Mouse (Mus musculus) liver, adult 2 months (tissue): ENCODE measurements around the gene Irak2. TPM values are rescaled to one million over a fixed set of nuclear protein-coding genes. Genes with fewer than 3 reads are reported as not detected.

ENCODE experiments used
- DNase-seq: peaks from one replicate; pipeline ENCODE4 v3.0.0-alpha.2; 2011; ENCODE audit warnings: low read depth, low spot score; ENCODE audit errors: extremely low read depth
- H3K27ac ChIP-seq: fragments of 200-500 bp; replicated peaks from 2 replicates; pipeline ENCODE4 v1.5.1; 2012; ENCODE audit warnings: low read depth, mild to moderate bottlenecking, control low read depth, inconsistent platforms, low read length; ENCODE audit not compliant: insufficient read depth
- H3K27me3 ChIP-seq: fragments of 200-500 bp; 2 replicates; pipeline ENCODE4 v1.6.1; 2012; ENCODE audit warnings: mild to moderate bottlenecking, moderate library complexity, low read length, inconsistent platforms; ENCODE audit not compliant: control insufficient read depth, insufficient read depth
- H3K36me3 ChIP-seq: fragments of 200-500 bp; 2 replicates; pipeline ENCODE4 v1.6.1; 2012; ENCODE audit warnings: low read length, inconsistent platforms; ENCODE audit not compliant: control insufficient read depth, insufficient read depth
- H3K4me1 ChIP-seq: fragments of 200-500 bp; 2 replicates; pipeline ENCODE4 v1.6.1; 2011; ENCODE audit warnings: low read length; ENCODE audit not compliant: control insufficient read depth, insufficient read depth
- H3K4me3 ChIP-seq: fragments of 200-500 bp; 2 replicates; pipeline ENCODE4 v1.5.1; 2011; ENCODE audit warnings: low read depth, mild to moderate bottlenecking, control low read depth, low read length, moderate library complexity; ENCODE audit not compliant: insufficient read depth
- H3K79me2 ChIP-seq: fragments of 200-500 bp; 2 replicates; pipeline ENCODE4 v1.6.1; 2012; ENCODE audit warnings: inconsistent platforms, mild to moderate bottlenecking, low read length, moderate library complexity; ENCODE audit not compliant: control insufficient read depth, insufficient read depth
- H3K9ac ChIP-seq: fragments of 200-500 bp; 2 replicates; pipeline ENCODE4 v1.6.1; 2012; ENCODE audit warnings: low read depth, mild to moderate bottlenecking, control low read depth, inconsistent platforms, low read length
- CTCF ChIP-seq: fragments of 200-500 bp; IDR thresholded peaks from 2 replicates; pipeline ENCODE4 v1.5.1; 2011; ENCODE audit warnings: low read depth, low read length, control low read depth
- POLR2A ChIP-seq: fragments of 200-500 bp; IDR thresholded peaks from 2 replicates; pipeline ENCODE4 v1.6.1; 2011; ENCODE audit warnings: low read length, control low read depth; ENCODE audit not compliant: insufficient read depth; ENCODE audit errors: extremely low read depth
- WGBS: fragments of 180-500 bp; shearing (Covaris S2); methylation state at CpG from one replicate; pipeline ENCODE4 v1.1.7; 2018; 5-methylcytosine and 5-hydroxymethylcytosine counted together
- polyA plus RNA-seq: library from polyadenylated mRNA; depleted of rRNA; stranded (reverse); fragments of >200 nt; gene quantifications from 2 replicates; pipeline ENCODE4 v1.2.3, GENCODE M21; 2012
- total RNA-seq: library from RNA; depleted of rRNA; stranded (reverse); fragments of >200 nt; gene quantifications from 2 replicates; pipeline ENCODE4 v1.2.3, GENCODE M21; 2014

The Irak2 gene
- total and polyA plus RNA-seq, 2 experiments: 18.2 to 30.8 TPM

GRCm38 (mm10) chr6:113714797-113715196 lies 76.5 kb downstream of the Irak2 start:
- TF ChIP-seq POLR2A (no peak), CTCF (no peak)
- Histone ChIP-seq H3K4me3 (no peak overlapping the region), H3K4me1 (no peaks in the 10 kb centered on the region), H3K27ac (no peak overlapping the region), H3K79me2 (no peaks in the 10 kb centered on the region), H3K9ac (no peak overlapping the region), H3K36me3 (peaks cover 45% of the 10 kb centered on the region), H3K27me3 (no peaks in the 10 kb centered on the region)
- WGBS: 41% methylated on average over 1 of the region's 1 CpGs
- DNase-seq: peak; percentile 50

- TF ChIP-seq POLR2A (no peak), CTCF (no peak)
- DNase-seq: peak; percentile 61
- peaks cover 21% of the 10 kb centered on the region for H3K36me3 ChIP-seq
- no peak overlapping the region for H3K4me3 ChIP-seq
- 66% methylated on average over 3 of the region's 3 CpGs for WGBS
- no peak overlapping the region for H3K9ac ChIP-seq
- no peaks in the 10 kb centered on the region for H3K79me2 ChIP-seq
- H3K4me1 ChIP-seq: no peaks in the 10 kb centered on the region
- H3K27ac ChIP-seq: no peak overlapping the region
- H3K27me3 ChIP-seq: no peaks in the 10 kb centered on the region
Observed at GRCm38 (mm10) chr6:113717541-113717940, 79.3 kb downstream of the Irak2 start.

- DNase-seq: no peak
- TF ChIP-seq CTCF: no peak
- TF ChIP-seq POLR2A: no peak
- Histone ChIP-seq H3K79me2 (no peaks in the 10 kb centered on the region), H3K27ac (no peak within 1 kb of the TSS), H3K36me3 (peaks cover 15% of the 10 kb centered on the region), H3K27me3 (no peaks in the 10 kb centered on the region), H3K9ac (no peak within 1 kb of the TSS), H3K4me1 (no peaks in the 10 kb centered on the region), H3K4me3 (no peak within 1 kb of the TSS)
- 75% methylated on average over 3 of the region's 3 CpGs for WGBS
Observed at GRCm38 (mm10) chr6:113719878-113720277, 81.6 kb downstream of the Irak2 start, which contains the start of gene Ghrl. Gene Ghrl (minus strand): TSS chr6:113719880.

- H3K27ac ChIP-seq: no peak overlapping the region
- no peak overlapping the region for H3K9ac ChIP-seq
- WGBS: 21% methylated on average over 4 of the region's 4 CpGs
- no peaks in the 10 kb centered on the region for H3K79me2 ChIP-seq
- no peaks in the 10 kb centered on the region for H3K4me1 ChIP-seq
- H3K4me3 ChIP-seq: no peak overlapping the region
- TF ChIP-seq POLR2A: no peak
- TF ChIP-seq CTCF: no peak
- peak; percentile 25 for DNase-seq
- H3K36me3 ChIP-seq: peaks cover 20% of the 10 kb centered on the region
- H3K27me3 ChIP-seq: no peaks in the 10 kb centered on the region
Observed at GRCm38 (mm10) chr6:113721061-113721460, 82.8 kb downstream of the Irak2 start.

- no peak overlapping the region for H3K9ac ChIP-seq
- no peaks in the 10 kb centered on the region; the same call in 1 of the 2 replicates for H3K4me1 ChIP-seq
- WGBS: 85% methylated on average over 7 of the region's 7 CpGs
- H3K4me3 ChIP-seq: no peak overlapping the region
- H3K36me3 ChIP-seq: peaks cover 71% of the 10 kb centered on the region
- no peaks in the 10 kb centered on the region for H3K79me2 ChIP-seq
- H3K27me3 ChIP-seq: no peaks in the 10 kb centered on the region
- no peak overlapping the region for H3K27ac ChIP-seq
- DNase-seq: no peak
- TF ChIP-seq CTCF: no peak
- no peak for TF ChIP-seq POLR2A
Observed at GRCm38 (mm10) chr6:113728181-113728580, 89.9 kb downstream of the Irak2 start.

GRCm38 (mm10) chr6:113731296-113731695 lies 93.0 kb downstream of the Irak2 start:
- Histone ChIP-seq H3K27ac (no peak overlapping the region), H3K4me1 (no peaks in the 10 kb centered on the region; the same call in 1 of the 2 replicates), H3K36me3 (peaks cover 75% of the 10 kb centered on the region), H3K27me3 (no peaks in the 10 kb centered on the region), H3K79me2 (no peaks in the 10 kb centered on the region), H3K4me3 (no peak overlapping the region), H3K9ac (no peak overlapping the region)
- DNase-seq: no peak
- TF ChIP-seq CTCF (no peak), POLR2A (no peak)
- 91% methylated on average over 3 of the region's 3 CpGs for WGBS
